Mouse (Mus musculus) midbrain, embryonic 10.5 days (tissue): Measurements from ENCODE around the gene Proz. TPM values are rescaled to one million over a fixed set of nuclear protein-coding genes. Genes with fewer than 3 reads are reported as not detected.

ENCODE experiments used
- DNase-seq: peaks from one replicate; pipeline ENCODE4 v3.0.0-alpha.2; 2017; ENCODE audit warnings: low spot score
- H3K27ac ChIP-seq: fragments of 300-500 bp; sonication (generic); replicated peaks from 2 replicates; pipeline ENCODE4 v1.5.1; 2016; ENCODE audit warnings: mild to moderate bottlenecking
- H3K27me3 ChIP-seq: fragments of 300-500 bp; sonication (generic); 2 replicates; pipeline ENCODE4 v1.6.1; 2016; ENCODE audit warnings: low read depth, mild to moderate bottlenecking; ENCODE audit not compliant: poor library complexity, severe bottlenecking
- H3K36me3 ChIP-seq: fragments of 300-500 bp; sonication (generic); 2 replicates; pipeline ENCODE4 v1.6.1; 2016; ENCODE audit warnings: mild to moderate bottlenecking, moderate library complexity
- H3K4me1 ChIP-seq: fragments of 300-500 bp; sonication (generic); 2 replicates; pipeline ENCODE4 v1.6.1; 2016
- H3K4me3 ChIP-seq: fragments of 300-500 bp; sonication (generic); 2 replicates; pipeline ENCODE4 v1.5.1; 2016; ENCODE audit warnings: mild to moderate bottlenecking, moderate library complexity
- H3K9me3 ChIP-seq: fragments of 300-500 bp; sonication (generic); replicated peaks from 2 replicates; pipeline ENCODE4 v1.6.1; 2016; ENCODE audit warnings: mild to moderate bottlenecking
- WGBS: fragments of 180-500 bp; shearing (Covaris S2); methylation state at CpG from one replicate; pipeline ENCODE4 v1.1.7; 2016; 5-methylcytosine and 5-hydroxymethylcytosine counted together
- polyA plus RNA-seq: library from polyadenylated mRNA; unstranded; fragments of >200 nt; fragmentation: Nextera tagmentation; extraction: Ambion mirVana; gene quantifications from 2 replicates; pipeline ENCODE4 v1.2.1, GENCODE M21; 2016

The Proz gene
- 0.29 and 0.32 TPM in 2 replicates for polyA plus RNA-seq

- H3K4me3 ChIP-seq: no peak within 1 kb of the TSS
Measured at GRCm38 (mm10) chr8:13060441-13061150, at the start of gene Proz. Proz (plus strand) TSS chr8:13060914.

GRCm38 (mm10) chr8:13019560-13019959 is 41.2 kb upstream of the Proz start:
- H3K27me3 ChIP-seq: no peaks in the 10 kb centered on the region
- peaks cover 56% of the 10 kb centered on the region for H3K36me3 ChIP-seq
- DNase-seq: no peak

More at GRCm38 (mm10) chr8:13060441-13061150, at the start of gene Proz:
- no peaks in the 10 kb centered on the region for H3K9me3 ChIP-seq
- no peak within 1 kb of the TSS for H3K27ac ChIP-seq
- no peaks in the 10 kb centered on the region for H3K4me1 ChIP-seq
- no peak for DNase-seq
- H3K36me3 ChIP-seq: no peaks in the 10 kb centered on the region
- 85% methylated on average over 17 of the region's 17 CpGs for WGBS
- H3K27me3 ChIP-seq: no peaks in the 10 kb centered on the region

DNA sequence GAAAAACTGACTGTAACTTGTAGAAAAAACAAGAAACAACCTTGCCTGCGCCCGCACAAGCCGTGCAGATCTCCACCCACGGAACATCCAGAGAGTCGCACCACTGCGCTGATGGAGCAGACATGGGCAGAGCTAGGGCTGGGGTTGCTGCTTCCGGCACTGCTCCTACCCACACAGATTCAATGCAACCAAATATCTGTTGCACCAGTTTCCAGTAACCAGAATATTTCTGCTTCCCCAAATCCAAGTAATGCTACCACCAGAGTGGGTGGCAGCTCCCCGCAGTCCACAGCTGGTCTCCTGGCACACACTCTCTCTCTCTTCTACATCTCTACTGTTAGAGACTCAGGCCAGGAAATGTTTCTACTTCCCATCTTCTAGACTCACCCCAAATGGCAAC is 38.9 kb upstream of the Proz start:
- no peak for DNase-seq
- WGBS: 96% methylated on average over 8 of the region's 8 CpGs
- peaks cover 34% of the 10 kb centered on the region for H3K36me3 ChIP-seq

More at GRCm38 (mm10) chr8:13019560-13019959, 41.2 kb upstream of the Proz start:
- no peaks in the 10 kb centered on the region for H3K4me1 ChIP-seq
- H3K27ac ChIP-seq: no peak overlapping the region
- H3K9me3 ChIP-seq: no peaks in the 10 kb centered on the region
- 64% methylated on average over 4 of the region's 4 CpGs for WGBS
- no peak overlapping the region for H3K4me3 ChIP-seq

GRCm38 (mm10) chr8:13025487-13026224 is 35.1 kb upstream of the Proz start, which contains the start of gene F7:
F7 (plus strand) TSS chr8:13026034.
- DNase-seq: peak; percentile 33
- 66% methylated on average over 10 of the region's 10 CpGs for WGBS
- Histone ChIP-seq H3K36me3 (0 out of 2 replicates have a peak, but pooled peaks cover under 1% of the 10 kb centered on the region), H3K27ac (no peak within 1 kb of the TSS; the same call in 1 of the 2 replicates), H3K4me3 (no peak within 1 kb of the TSS), H3K9me3 (no peaks in the 10 kb centered on the region), H3K4me1 (peaks cover 9% of the 10 kb centered on the region), H3K27me3 (no peaks in the 10 kb centered on the region)

More for the DNA sequence above, 38.9 kb upstream of the Proz start:
- H3K9me3 ChIP-seq: no peaks in the 10 kb centered on the region
- no peak overlapping the region for H3K27ac ChIP-seq
- no peak overlapping the region for H3K4me3 ChIP-seq
- peaks cover 9% of the 10 kb centered on the region for H3K4me1 ChIP-seq
- no peaks in the 10 kb centered on the region for H3K27me3 ChIP-seq

- Histone ChIP-seq H3K9me3 (no peaks in the 10 kb centered on the region), H3K4me1 (peaks cover 9% of the 10 kb centered on the region), H3K27me3 (no peaks in the 10 kb centered on the region), H3K36me3 (no peaks in the 10 kb centered on the region), H3K27ac (no peak overlapping the region), H3K4me3 (no peak overlapping the region)
- DNase-seq: no peak
- WGBS: 92% methylated on average over 5 of the region's 5 CpGs
Measured at GRCm38 (mm10) chr8:13027615-13028014, 33.1 kb upstream of the Proz start.

DNA sequence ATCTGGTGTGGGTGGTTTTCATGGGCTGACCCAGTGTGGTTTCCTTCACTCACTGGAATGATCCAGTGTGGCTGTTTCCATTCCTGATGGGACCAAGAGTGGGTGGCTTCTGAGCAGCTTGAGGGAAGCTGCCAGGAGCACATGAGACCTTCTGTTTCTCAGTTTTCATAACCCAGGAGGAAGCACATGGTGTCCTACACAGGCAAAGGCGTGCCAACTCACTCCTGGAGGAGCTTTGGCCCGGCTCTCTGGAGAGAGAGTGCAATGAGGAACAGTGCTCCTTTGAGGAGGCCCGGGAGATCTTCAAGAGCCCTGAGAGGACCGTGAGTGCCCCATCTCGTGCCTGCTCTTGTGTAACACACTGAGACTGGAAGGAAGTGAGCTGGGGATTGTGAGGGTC is 32.2 kb upstream of the Proz start:
- WGBS: 72% methylated on average over 5 of the region's 5 CpGs
- Histone ChIP-seq H3K4me1 (peaks cover 9% of the 10 kb centered on the region), H3K4me3 (no peak overlapping the region), H3K27me3 (no peaks in the 10 kb centered on the region), H3K36me3 (no peaks in the 10 kb centered on the region), H3K27ac (no peak overlapping the region), H3K9me3 (no peaks in the 10 kb centered on the region)
- DNase-seq: no peak

DNA sequence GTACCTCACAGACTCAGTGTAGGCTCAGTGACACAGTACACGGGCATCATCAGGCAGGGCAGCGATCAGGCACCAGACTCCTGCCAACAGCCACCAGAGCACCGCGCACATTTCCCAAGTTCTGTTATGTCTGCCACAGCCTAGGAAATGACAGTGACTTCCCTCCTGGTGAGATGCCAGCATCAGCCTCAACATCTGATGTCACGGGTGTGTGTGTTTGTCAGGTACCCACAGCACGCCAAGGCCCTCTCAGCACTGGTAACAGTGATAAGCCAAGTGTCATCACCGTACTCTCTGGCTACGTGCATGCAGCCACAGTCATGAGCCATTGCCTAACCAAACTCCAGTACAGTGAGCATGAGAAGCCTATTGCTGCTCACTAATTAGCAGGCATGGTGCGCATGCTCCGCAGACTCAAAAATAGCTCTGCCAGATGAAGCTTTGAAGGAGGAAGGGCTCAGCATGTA is 24.3 kb upstream of the Proz start:
- no peaks in the 10 kb centered on the region for H3K36me3 ChIP-seq
- DNase-seq: no peak
- peaks cover 37% of the 10 kb centered on the region for H3K27me3 ChIP-seq
- 93% methylated on average over 10 of the region's 10 CpGs for WGBS
- H3K9me3 ChIP-seq: no peaks in the 10 kb centered on the region
- H3K4me3 ChIP-seq: no peak overlapping the region
- peaks cover 25% of the 10 kb centered on the region for H3K4me1 ChIP-seq
- no peak overlapping the region for H3K27ac ChIP-seq

- WGBS: 86% methylated on average over 7 of the region's 7 CpGs
- no peak for DNase-seq
- H3K36me3 ChIP-seq: no peaks in the 10 kb centered on the region
- H3K4me3 ChIP-seq: no peak within 1 kb of the TSS
- H3K27me3 ChIP-seq: peaks cover 43% of the 10 kb centered on the region
- H3K9me3 ChIP-seq: no peaks in the 10 kb centered on the region
- peak within 1 kb of the TSS; percentile 4; the same call in 1 of the 2 replicates for H3K27ac ChIP-seq
- H3K4me1 ChIP-seq: peaks cover 25% of the 10 kb centered on the region
Measured at GRCm38 (mm10) chr8:13037015-13037414, 23.7 kb upstream of the Proz start, which contains the start of gene F10. F10 (plus strand) TSS chr8:13037308.

DNA sequence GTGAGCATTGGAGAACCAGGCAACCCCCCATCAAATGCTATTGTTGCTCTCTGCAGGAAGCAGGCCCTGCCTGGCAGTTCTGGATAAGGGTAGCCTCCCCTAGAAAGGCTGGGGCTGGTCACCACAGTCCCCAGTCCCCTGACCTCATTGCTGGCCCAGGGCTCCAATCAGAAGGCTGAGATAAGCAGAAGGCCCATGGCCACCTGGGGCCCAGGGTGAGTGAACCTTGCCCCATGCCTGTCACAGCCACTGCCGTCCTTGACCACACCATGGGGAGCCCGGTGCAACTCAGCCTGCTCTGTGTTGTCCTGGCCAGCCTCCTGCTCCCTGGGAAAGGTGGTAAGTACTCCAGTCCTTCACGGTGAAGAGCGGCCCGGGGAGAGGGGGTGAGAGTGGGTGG is 23.1 kb upstream of the Proz start:
- Histone ChIP-seq H3K27me3 (peaks cover 49% of the 10 kb centered on the region), H3K9me3 (no peaks in the 10 kb centered on the region), H3K36me3 (no peaks in the 10 kb centered on the region), H3K4me1 (peaks cover 25% of the 10 kb centered on the region), H3K4me3 (no peak overlapping the region), H3K27ac (0 out of 2 replicates have a peak overlapping the region, but pooled peaks have one; percentile 4)
- WGBS: 48% methylated on average over 5 of the region's 5 CpGs
- DNase-seq: no peak

DNA sequence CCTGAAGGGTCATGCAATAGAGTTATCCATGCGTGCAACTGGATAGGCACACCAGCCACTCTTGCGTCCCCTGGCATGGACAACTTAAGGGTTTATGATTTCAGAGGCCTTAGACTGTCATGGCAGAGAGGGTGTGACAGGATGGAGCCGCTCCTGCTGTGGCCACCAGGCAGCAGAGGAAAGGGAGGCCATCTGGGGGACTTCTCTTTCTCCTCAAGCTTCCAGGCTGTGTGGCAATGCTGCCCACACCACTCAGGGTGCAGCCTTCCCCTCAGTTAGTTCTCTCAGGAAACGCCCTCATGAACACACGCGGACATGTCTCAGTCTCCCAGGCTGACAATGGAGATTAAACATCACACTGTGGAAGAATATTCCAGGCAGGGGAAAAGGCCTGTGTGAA is 21.7 kb upstream of the Proz start:
- Histone ChIP-seq H3K4me1 (peaks cover 25% of the 10 kb centered on the region), H3K36me3 (no peaks in the 10 kb centered on the region), H3K27me3 (peaks cover 57% of the 10 kb centered on the region), H3K9me3 (no peaks in the 10 kb centered on the region), H3K4me3 (no peak overlapping the region), H3K27ac (no peak overlapping the region)
- DNase-seq: no peak
- WGBS: 84% methylated on average over 6 of the region's 6 CpGs

GRCm38 (mm10) chr8:13041459-13041858 is 19.3 kb upstream of the Proz start:
- Histone ChIP-seq H3K36me3 (no peaks in the 10 kb centered on the region), H3K27me3 (peaks cover 47% of the 10 kb centered on the region; the same call in 1 of the 2 replicates), H3K9me3 (no peaks in the 10 kb centered on the region), H3K4me1 (peaks cover 25% of the 10 kb centered on the region), H3K4me3 (no peak overlapping the region), H3K27ac (no peak overlapping the region)
- WGBS: 87% methylated on average over 4 of the region's 4 CpGs
- no peak for DNase-seq

DNA sequence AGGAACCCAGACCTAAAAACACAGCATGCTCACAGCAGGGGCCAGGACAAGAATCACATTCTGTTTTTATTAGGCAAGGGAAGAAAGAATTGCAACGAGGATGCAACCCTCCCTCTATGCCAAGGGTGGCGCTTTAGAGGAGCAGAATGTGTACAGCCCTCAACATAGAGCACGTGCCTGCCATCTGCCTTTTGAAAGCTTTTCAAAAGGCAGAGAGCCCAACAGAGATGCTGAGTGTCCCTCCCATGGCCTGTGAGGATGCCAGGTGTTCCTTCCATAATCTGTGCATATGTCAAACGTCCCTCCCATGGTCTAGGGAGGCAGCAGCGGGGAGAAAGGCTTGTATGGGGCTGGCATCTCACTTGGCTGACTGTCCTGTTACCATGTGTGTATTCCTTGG is 13.1 kb upstream of the Proz start:
- DNase-seq: no peak
- WGBS: 61% methylated on average over 5 of the region's 5 CpGs
- H3K27ac ChIP-seq: no peak overlapping the region

More for the DNA sequence above, 13.1 kb upstream of the Proz start:
- 0 out of 2 replicates have a peak, but pooled peaks cover 7% of the 10 kb centered on the region for H3K27me3 ChIP-seq
- no peaks in the 10 kb centered on the region for H3K4me1 ChIP-seq
- no peaks in the 10 kb centered on the region for H3K9me3 ChIP-seq
- no peaks in the 10 kb centered on the region for H3K36me3 ChIP-seq
- no peak overlapping the region for H3K4me3 ChIP-seq
